Mouse (Mus musculus): Measurements from ENCODE around the gene Casq1. TPM values are rescaled to one million over a fixed set of nuclear protein-coding genes. Genes with fewer than 3 reads are reported as not detected.
"Not testable (repeated sequence)": the region's sequence is repeated elsewhere in the genome, so short reads cannot be mapped to it uniquely, and the experiment has no call there.

Casq1 gene
- 1.4 and 2.1 TPM in 2 replicates for polyA plus RNA-seq (2014; fragmentation: Nextera tagmentation; extraction: Ambion mirVana)

GRCm38 (mm10) chr1:172219451-172220406 is at the start of gene Casq1:
TSS of gene Casq1 (minus strand) at chr1:172219868.
- 82% methylated on average over 19 of the region's 19 CpGs for WGBS
- Histone ChIP-seq H3K4me1 (ENCODE audit: control insufficient read depth, insufficient read depth, low read length) (peaks cover 8% of the 10 kb centered on the region), H3K4me3 (ENCODE audit: low read depth, low read length) (no peak within 1 kb of the TSS), H3K9ac (ENCODE audit: low read length) (no peak within 1 kb of the TSS), H3K27ac (ENCODE audit: low read depth, low read length) (no peak within 1 kb of the TSS), H3K36me3 (ENCODE audit: control insufficient read depth, insufficient read depth, low read length) (no peaks in the 10 kb centered on the region), H3K4me2 (no peak within 1 kb of the TSS), H3K27me3 (ENCODE audit: control insufficient read depth, insufficient read depth, low read length) (no peaks in the 10 kb centered on the region), H3K9me3 (ENCODE audit: control insufficient read depth, low read length) (no peaks in the 10 kb centered on the region)
- ATAC-seq (ENCODE audit: low FRiP score) (no peak), DNase-seq (ENCODE audit: low spot score, missing footprints) (peak; percentile 82)

DNA sequence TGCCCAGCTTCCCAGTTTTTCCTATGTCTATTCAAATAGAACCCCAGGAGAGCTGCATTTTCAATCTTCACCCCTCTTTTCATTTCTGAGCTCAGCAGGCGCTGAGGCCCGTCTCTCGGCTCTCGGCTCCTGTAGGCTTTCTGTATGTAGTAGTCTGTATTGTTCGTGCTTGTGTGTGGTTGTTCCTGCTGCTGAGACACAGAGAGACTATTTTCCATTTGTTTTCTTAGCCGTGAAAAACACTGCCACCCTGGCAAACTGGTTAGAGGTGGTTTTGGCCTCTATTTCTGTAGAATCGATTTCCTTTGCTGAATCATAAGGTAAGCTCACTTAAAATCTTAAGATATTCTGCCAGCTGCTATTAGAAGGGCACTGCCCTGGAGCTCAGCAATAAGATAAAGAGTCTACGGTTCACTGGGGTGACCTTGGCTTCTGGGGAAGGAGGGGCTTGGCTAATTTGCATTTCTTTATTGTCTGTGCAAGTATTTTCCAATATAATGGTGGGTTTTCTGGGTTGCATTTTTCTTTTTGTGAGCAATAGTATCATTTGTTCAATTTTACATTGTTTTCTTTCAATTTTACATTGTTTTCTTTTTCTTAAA is 41.9 kb upstream of the Casq1 start, which contains the start of gene Igsf8:
Gene Igsf8, plus strand, starts transcription at position 165 of the 602 bp plus-strand sequence.
- H3K9ac ChIP-seq (ENCODE audit: low read length), result no peak within 1 kb of the TSS
- no peaks in the 10 kb centered on the region for H3K27me3 ChIP-seq (ENCODE audit: control insufficient read depth, insufficient read depth, low read length)
- 18% methylated on average over 8 of the region's 8 CpGs for WGBS
- no peak within 1 kb of the TSS for H3K4me3 ChIP-seq (ENCODE audit: low read depth, low read length)
- no peak within 1 kb of the TSS for H3K4me2 ChIP-seq
- peak; percentile 70 for ATAC-seq (ENCODE audit: low FRiP score)
- no peaks in the 10 kb centered on the region for H3K36me3 ChIP-seq (ENCODE audit: control insufficient read depth, insufficient read depth, low read length)
- H3K9me3 ChIP-seq (ENCODE audit: control insufficient read depth, low read length), result peaks cover 3% of the 10 kb centered on the region; the same call in 1 of the 2 replicates
- peak within 1 kb of the TSS; percentile 72 for H3K27ac ChIP-seq (ENCODE audit: low read depth, low read length)
- peaks cover 7% of the 10 kb centered on the region; the same call in 1 of the 2 replicates for H3K4me1 ChIP-seq (ENCODE audit: control insufficient read depth, insufficient read depth, low read length)
- DNase-seq (ENCODE audit: low spot score, missing footprints), result peak; percentile 90

GRCm38 (mm10) chr1:172258314-172258713 is 38.6 kb upstream of the Casq1 start, which contains the start of gene Atp1a4:
TSS of gene Atp1a4 (minus strand) at chr1:172258414.
- H3K36me3 ChIP-seq (ENCODE audit: control insufficient read depth, insufficient read depth, low read length), result no peaks in the 10 kb centered on the region
- H3K4me1 ChIP-seq (ENCODE audit: control insufficient read depth, insufficient read depth, low read length), result peaks cover 7% of the 10 kb centered on the region; the same call in 1 of the 2 replicates
- no peak within 1 kb of the TSS for H3K4me2 ChIP-seq
- no peak for ATAC-seq (ENCODE audit: low FRiP score)
- H3K27me3 ChIP-seq (ENCODE audit: control insufficient read depth, insufficient read depth, low read length), result no peaks in the 10 kb centered on the region
- no peak within 1 kb of the TSS for H3K27ac ChIP-seq (ENCODE audit: low read depth, low read length)
- no peak for DNase-seq (ENCODE audit: low spot score, missing footprints)
- H3K4me3 ChIP-seq (ENCODE audit: low read depth, low read length), result no peak within 1 kb of the TSS
- no peaks in the 10 kb centered on the region for H3K9me3 ChIP-seq (ENCODE audit: control insufficient read depth, low read length)
- WGBS, result 89% methylated on average over 6 of the region's 6 CpGs
- H3K9ac ChIP-seq (ENCODE audit: low read length), result no peak within 1 kb of the TSS

DNA sequence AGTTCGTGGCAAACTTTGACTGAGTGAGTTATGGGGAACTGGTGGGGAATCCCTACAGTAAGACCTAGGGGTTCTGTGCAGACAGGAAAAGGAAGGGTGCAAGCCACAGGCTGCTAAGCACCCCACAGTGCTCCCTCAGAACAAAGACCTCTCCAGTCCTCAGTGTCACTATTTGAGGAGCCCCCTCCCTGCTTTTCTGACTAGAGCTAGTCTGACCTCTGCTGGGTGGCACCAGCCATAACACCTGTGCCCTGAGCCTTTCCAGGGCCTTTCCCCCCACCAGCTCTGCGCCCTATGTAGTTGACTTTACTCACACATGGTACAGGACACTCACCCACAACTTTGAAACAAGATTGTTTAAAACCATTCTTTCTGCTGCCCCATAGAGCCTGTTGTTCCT is 28.0 kb upstream of the Casq1 start:
- Histone ChIP-seq H3K4me3 (ENCODE audit: low read depth, low read length) (no peak overlapping the region), H3K9ac (ENCODE audit: low read length) (no peak overlapping the region), H3K27ac (ENCODE audit: low read depth, low read length) (no peak overlapping the region), H3K4me1 (ENCODE audit: control insufficient read depth, insufficient read depth, low read length) (peaks cover 5% of the 10 kb centered on the region), H3K27me3 (ENCODE audit: control insufficient read depth, insufficient read depth, low read length) (peaks cover 5% of the 10 kb centered on the region), H3K4me2 (no peak overlapping the region), H3K36me3 (ENCODE audit: control insufficient read depth, insufficient read depth, low read length) (no peaks in the 10 kb centered on the region), H3K9me3 (ENCODE audit: control insufficient read depth, low read length) (no peaks in the 10 kb centered on the region)
- peak; percentile 87 for DNase-seq (ENCODE audit: low spot score, missing footprints)
- 49% methylated on average over 2 of the region's 2 CpGs for WGBS
- ATAC-seq (ENCODE audit: low FRiP score), result peak; percentile 69

- no peak overlapping the region for H3K4me3 ChIP-seq (ENCODE audit: low read depth, low read length)
- H3K9ac ChIP-seq (ENCODE audit: low read length), result no peak overlapping the region
- peaks cover 5% of the 10 kb centered on the region for H3K27me3 ChIP-seq (ENCODE audit: control insufficient read depth, insufficient read depth, low read length)
- no peak for DNase-seq (ENCODE audit: low spot score, missing footprints)
- 67% methylated on average over 4 of the region's 4 CpGs for WGBS
- no peak overlapping the region for H3K4me2 ChIP-seq
- H3K36me3 ChIP-seq (ENCODE audit: control insufficient read depth, insufficient read depth, low read length), result no peaks in the 10 kb centered on the region
- no peak; the same call in 1 of the 2 replicates for ATAC-seq (ENCODE audit: low FRiP score)
- H3K9me3 ChIP-seq (ENCODE audit: control insufficient read depth, low read length), result no peaks in the 10 kb centered on the region
- no peak overlapping the region for H3K27ac ChIP-seq (ENCODE audit: low read depth, low read length)
- H3K4me1 ChIP-seq (ENCODE audit: control insufficient read depth, insufficient read depth, low read length), result peaks cover 9% of the 10 kb centered on the region
These were observed 27.5 kb upstream of the Casq1 start for GRCm38 (mm10) chr1:172247216-172247615.

- not testable (repeated sequence) for H3K27ac ChIP-seq (ENCODE audit: low read depth, low read length); H3K4me2 ChIP-seq; H3K9ac ChIP-seq (ENCODE audit: low read length); H3K9me3 ChIP-seq (ENCODE audit: control insufficient read depth, low read length); H3K4me3 ChIP-seq (ENCODE audit: low read depth, low read length); H3K27me3 ChIP-seq (ENCODE audit: control insufficient read depth, insufficient read depth, low read length); H3K36me3 ChIP-seq (ENCODE audit: control insufficient read depth, insufficient read depth, low read length); ATAC-seq (ENCODE audit: low FRiP score)
- H3K4me1 ChIP-seq (ENCODE audit: control insufficient read depth, insufficient read depth, low read length), result peaks cover 13% of the 10 kb centered on the region
- 45% methylated on average over 23 of the region's 23 CpGs for WGBS
- DNase-seq (ENCODE audit: low spot score, missing footprints), result peak; percentile 86
These were observed 25.0 kb upstream of the Casq1 start for GRCm38 (mm10) chr1:172244645-172245044.

GRCm38 (mm10) chr1:172243547-172244205 is 24.0 kb upstream of the Casq1 start:
- Histone ChIP-seq H3K27me3 (ENCODE audit: control insufficient read depth, insufficient read depth, low read length) (peaks cover 5% of the 10 kb centered on the region), H3K9me3 (ENCODE audit: control insufficient read depth, low read length) (no peaks in the 10 kb centered on the region), H3K9ac (ENCODE audit: low read length) (no peak overlapping the region), H3K4me2 (no peak overlapping the region), H3K4me3 (ENCODE audit: low read depth, low read length) (no peak overlapping the region), H3K27ac (ENCODE audit: low read depth, low read length) (no peak overlapping the region), H3K36me3 (ENCODE audit: control insufficient read depth, insufficient read depth, low read length) (no peaks in the 10 kb centered on the region), H3K4me1 (ENCODE audit: control insufficient read depth, insufficient read depth, low read length) (peaks cover 13% of the 10 kb centered on the region)
- no peak for ATAC-seq (ENCODE audit: low FRiP score)
- 26% methylated on average over 16 of the region's 16 CpGs for WGBS
- peak; percentile 87 for DNase-seq (ENCODE audit: low spot score, missing footprints)

GRCm38 (mm10) chr1:172242401-172242800 is 22.7 kb upstream of the Casq1 start:
- H3K27me3 ChIP-seq (ENCODE audit: control insufficient read depth, insufficient read depth, low read length), result peaks cover 5% of the 10 kb centered on the region
- H3K9me3 ChIP-seq (ENCODE audit: control insufficient read depth, low read length), result no peaks in the 10 kb centered on the region
- H3K4me2 ChIP-seq, result no peak overlapping the region
- DNase-seq (ENCODE audit: low spot score, missing footprints) (peak; percentile 83), ATAC-seq (ENCODE audit: low FRiP score) (peak; percentile 81)
- H3K4me1 ChIP-seq (ENCODE audit: control insufficient read depth, insufficient read depth, low read length), result peaks cover 13% of the 10 kb centered on the region
- H3K36me3 ChIP-seq (ENCODE audit: control insufficient read depth, insufficient read depth, low read length), result no peaks in the 10 kb centered on the region
- WGBS, result 26% methylated on average over 2 of the region's 2 CpGs
- H3K4me3 ChIP-seq (ENCODE audit: low read depth, low read length), result no peak overlapping the region
- H3K9ac ChIP-seq (ENCODE audit: low read length), result no peak overlapping the region
- H3K27ac ChIP-seq (ENCODE audit: low read depth, low read length), result no peak overlapping the region
